Mouse (Mus musculus) spleen, adult 2 months (tissue): ENCODE measurements around the gene Pdap1. TPM values are rescaled to one million over a fixed set of nuclear protein-coding genes. Genes with fewer than 3 reads are reported as not detected.
A peak's percentile ranks its signal among the peaks of the same experiment; 100 is the strongest.
"Not testable (repeated sequence)": the region's sequence is repeated elsewhere in the genome, so short reads cannot be mapped to it uniquely, and the experiment has no call there.

Experiments
- DNase-seq, 2 experiments: peaks; one replicate each; pipeline versions ENCODE4 v3.0.0 to v3.0.0-alpha.2; 2012 to 2021; ENCODE audit warnings: low spot score in 2 of 2, low read depth in 1 of 2
- H3K27ac ChIP-seq: fragments of 200-500 bp; 2 replicates; pipeline ENCODE4 v1.5.1; 2012; ENCODE audit warnings: low read length, inconsistent platforms; ENCODE audit not compliant: insufficient read depth
- H3K27me3 ChIP-seq: fragments of 200-500 bp; 2 replicates; pipeline ENCODE4 v1.6.1; 2012; ENCODE audit warnings: mild to moderate bottlenecking, moderate library complexity, low read length, inconsistent platforms; ENCODE audit not compliant: control insufficient read depth, insufficient read depth
- H3K36me3 ChIP-seq: fragments of 200-500 bp; 2 replicates; pipeline ENCODE4 v1.6.1; 2012; ENCODE audit warnings: mild to moderate bottlenecking, low read length, inconsistent platforms; ENCODE audit not compliant: control insufficient read depth, insufficient read depth
- H3K4me1 ChIP-seq: fragments of 200-500 bp; 2 replicates; pipeline ENCODE4 v1.6.1; 2011; ENCODE audit warnings: inconsistent platforms; ENCODE audit not compliant: control insufficient read depth, insufficient read depth, insufficient read length
- H3K4me3 ChIP-seq: fragments of 200-500 bp; 2 replicates; pipeline ENCODE4 v1.5.1; 2011; ENCODE audit warnings: mild to moderate bottlenecking, inconsistent platforms; ENCODE audit not compliant: insufficient read depth, insufficient read length; ENCODE audit errors: extremely low read depth
- CTCF ChIP-seq: fragments of 200-500 bp; IDR thresholded peaks from 2 replicates; pipeline ENCODE4 v1.5.1; 2011; ENCODE audit warnings: mild to moderate bottlenecking, inconsistent platforms; ENCODE audit not compliant: insufficient read depth, insufficient read length, insufficient replicate concordance; ENCODE audit errors: extremely low read depth
- POLR2A ChIP-seq: fragments of 200-500 bp; IDR thresholded peaks from 2 replicates; pipeline ENCODE4 v1.6.1; 2011; ENCODE audit warnings: low read depth, low read length, inconsistent platforms
- WGBS: fragments of 180-500 bp; shearing (Covaris S2); methylation state at CpG from one replicate; pipeline ENCODE4 v1.1.7; 2018; 5-methylcytosine and 5-hydroxymethylcytosine counted together
- polyA plus RNA-seq: library from polyadenylated mRNA; depleted of rRNA; stranded (reverse); fragments of >200 nt; gene quantifications from 2 replicates; pipeline ENCODE4 v1.2.3, GENCODE M21; 2012

Gene Pdap1
- polyA plus RNA-seq, 1 experiment: 17.8 TPM

DNA sequence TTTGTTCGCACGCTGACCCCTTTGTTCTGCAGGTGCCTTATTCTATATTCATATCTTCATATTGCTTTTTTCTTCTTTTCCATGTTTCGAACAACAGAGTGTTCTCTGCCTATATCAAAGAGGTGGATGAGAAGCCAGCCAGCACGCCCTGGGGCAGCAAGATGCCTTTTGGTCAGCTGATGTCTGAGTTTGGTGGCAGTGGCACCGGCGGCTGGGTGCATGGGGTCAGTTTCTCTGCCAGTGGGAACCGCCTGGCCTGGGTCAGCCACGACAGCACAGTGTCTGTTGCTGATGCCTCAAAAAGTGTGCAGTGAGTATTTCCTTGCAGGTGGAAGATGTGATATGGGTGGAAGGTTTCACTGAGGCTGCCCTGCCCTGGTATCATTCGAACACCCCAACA, 39.1 kb downstream of the Pdap1 start:
- WGBS: 93% methylated on average over 9 of the region's 9 CpGs
- Histone ChIP-seq H3K4me3 (no peak overlapping the region), H3K27ac (no peak overlapping the region), H3K4me1 (no peaks in the 10 kb centered on the region), H3K27me3 (no peaks in the 10 kb centered on the region), H3K36me3 (peaks cover 56% of the 10 kb centered on the region)
- no peak for TF ChIP-seq POLR2A
- no peak for TF ChIP-seq CTCF
- no peak for DNase-seq

DNA sequence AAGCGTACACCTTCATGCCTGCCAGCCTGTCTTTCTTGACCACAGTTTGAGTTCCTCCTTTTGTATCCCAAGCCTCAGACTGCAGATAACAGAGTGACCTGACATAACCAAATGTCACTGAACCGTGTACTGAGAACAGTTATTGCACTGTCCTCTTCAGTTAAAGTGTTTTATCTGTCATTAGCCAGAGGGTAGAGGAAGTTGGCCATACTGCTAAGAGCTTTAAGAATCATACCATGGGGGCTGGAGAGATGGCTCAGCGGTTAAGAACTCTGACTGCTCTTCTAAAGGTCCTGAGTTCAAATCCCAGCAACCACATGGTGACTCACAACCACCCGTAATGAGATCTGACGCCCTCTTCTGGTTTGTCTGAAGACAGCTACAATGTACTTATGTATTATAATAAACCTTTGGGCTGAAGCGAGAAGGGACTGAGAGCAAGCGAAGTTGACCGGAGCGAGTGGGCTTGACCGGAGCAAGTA, 41.7 kb downstream of the Pdap1 start:
- Histone ChIP-seq H3K36me3 (peaks cover 53% of the 10 kb centered on the region), H3K27me3 (no peaks in the 10 kb centered on the region), H3K4me1 (no peaks in the 10 kb centered on the region), H3K4me3 (no peak overlapping the region), H3K27ac (no peak overlapping the region)
- TF ChIP-seq POLR2A: no peak
- no peak for TF ChIP-seq CTCF
- DNase-seq: no peak
- 83% methylated on average over 10 of the region's 10 CpGs for WGBS

DNA sequence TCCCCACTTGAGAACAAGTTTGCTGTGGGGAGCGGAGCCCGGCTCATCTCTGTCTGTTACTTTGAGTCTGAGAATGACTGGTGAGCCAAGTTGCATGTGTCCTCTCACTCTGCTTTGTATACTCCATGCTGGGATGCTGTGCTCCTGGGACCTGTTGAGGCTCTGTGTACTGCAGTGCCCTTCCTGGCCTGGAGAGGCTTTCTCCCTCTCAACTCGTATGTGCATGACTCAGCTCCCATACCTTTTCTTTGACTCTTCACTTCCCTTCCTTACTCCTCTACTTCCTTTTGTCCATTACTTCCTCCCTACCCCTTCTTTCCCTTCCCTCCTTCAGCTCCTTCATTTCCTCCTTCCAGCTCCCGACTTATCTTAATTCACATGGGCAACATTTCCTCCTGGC, 43.8 kb downstream of the Pdap1 start:
- Histone ChIP-seq H3K4me3 (no peak overlapping the region), H3K27ac (no peak overlapping the region), H3K36me3 (peaks cover 55% of the 10 kb centered on the region), H3K4me1 (no peaks in the 10 kb centered on the region), H3K27me3 (no peaks in the 10 kb centered on the region)
- DNase-seq: no peak
- TF ChIP-seq CTCF (no peak), POLR2A (no peak)
- WGBS: 86% methylated on average over 4 of the region's 4 CpGs

DNA sequence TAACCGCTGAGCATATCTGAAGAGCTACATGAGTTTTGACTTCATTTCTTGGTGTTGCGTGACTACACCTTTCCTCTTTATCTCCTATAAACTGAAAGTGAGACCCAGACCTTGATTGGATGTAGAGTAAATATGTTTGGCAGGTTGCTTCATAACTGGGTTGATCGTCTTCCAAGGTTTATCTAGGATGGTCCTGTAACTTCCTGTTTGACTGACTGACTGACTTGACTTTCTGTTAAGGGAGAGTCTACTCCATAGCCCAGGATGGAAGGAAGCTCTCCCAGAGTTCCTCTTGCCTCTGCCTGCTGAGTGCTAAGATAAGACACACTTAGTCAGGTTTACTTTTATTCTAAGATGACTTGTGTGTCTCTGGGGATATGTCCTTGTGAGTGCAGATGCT, 50.2 kb downstream of the Pdap1 start:
- no peak for DNase-seq
- Histone ChIP-seq H3K4me3 (no peak overlapping the region), H3K27ac (no peak overlapping the region), H3K4me1 (peaks cover 4% of the 10 kb centered on the region; the same call in 1 of the 2 replicates), H3K27me3 (no peaks in the 10 kb centered on the region), H3K36me3 (peaks cover 19% of the 10 kb centered on the region)
- 80% methylated on average over 3 of the region's 3 CpGs for WGBS
- TF ChIP-seq CTCF (no peak), POLR2A (no peak)

DNA sequence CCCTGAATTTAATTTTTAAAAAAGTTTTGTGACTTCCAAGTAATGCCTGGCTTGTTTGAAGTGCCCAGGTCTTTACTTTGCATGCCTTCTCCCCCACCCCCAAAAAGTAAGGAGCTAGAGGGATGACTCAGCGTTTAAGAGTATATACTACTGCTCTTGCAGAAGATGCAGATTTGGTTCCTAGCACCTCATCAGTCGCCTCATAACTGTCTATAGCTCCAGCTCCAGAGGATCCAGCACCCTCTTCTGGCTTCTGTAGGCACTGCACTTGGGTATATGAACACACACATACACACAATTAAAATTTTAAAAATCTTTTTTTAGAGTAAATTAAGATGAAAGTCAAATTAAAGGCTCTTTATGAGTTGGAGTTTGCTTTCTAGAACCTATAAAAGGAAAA, 51.9 kb downstream of the Pdap1 start:
- no peak for TF ChIP-seq CTCF
- TF ChIP-seq POLR2A: no peak
- no peaks in the 10 kb centered on the region for H3K27me3 ChIP-seq
- no peak overlapping the region for H3K27ac ChIP-seq
- whole genome bisulfite sequencing: 97% methylated on average over 2 of the region's 2 CpGs
- no peak overlapping the region for H3K4me3 ChIP-seq
- H3K4me1 ChIP-seq: peaks cover 9% of the 10 kb centered on the region; the same call in 1 of the 2 replicates
- DNase-seq: no peak
- peaks cover 11% of the 10 kb centered on the region for H3K36me3 ChIP-seq

DNA sequence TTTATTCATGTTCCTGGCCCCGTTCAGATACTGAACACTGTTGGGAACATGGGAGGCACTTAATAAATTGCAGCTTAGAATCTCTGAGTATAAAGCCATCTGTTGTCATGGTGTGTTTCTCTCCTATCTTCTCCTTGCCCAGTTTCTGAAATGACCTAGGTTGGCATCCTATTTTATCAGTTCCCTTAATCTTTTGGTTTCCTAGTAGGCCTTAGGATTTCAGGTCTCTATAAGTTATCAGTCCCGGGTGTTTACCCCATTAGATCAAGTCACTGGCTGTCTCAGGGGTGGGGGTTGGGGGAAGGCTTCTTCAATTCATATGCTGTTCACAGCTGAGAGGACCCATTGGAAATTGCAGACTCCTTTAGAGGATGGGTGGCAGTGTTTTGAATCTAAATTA, 55.2 kb downstream of the Pdap1 start:
- Histone ChIP-seq H3K36me3 (no peaks in the 10 kb centered on the region), H3K27me3 (no peaks in the 10 kb centered on the region; the same call in 1 of the 2 replicates), H3K4me1 (peaks cover 9% of the 10 kb centered on the region; the same call in 1 of the 2 replicates), H3K4me3 (no peak overlapping the region), H3K27ac (no peak overlapping the region)
- WGBS: 58% methylated on average over 2 of the region's 2 CpGs
- TF ChIP-seq CTCF (no peak), POLR2A (no peak)
- no peak for DNase-seq

DNA sequence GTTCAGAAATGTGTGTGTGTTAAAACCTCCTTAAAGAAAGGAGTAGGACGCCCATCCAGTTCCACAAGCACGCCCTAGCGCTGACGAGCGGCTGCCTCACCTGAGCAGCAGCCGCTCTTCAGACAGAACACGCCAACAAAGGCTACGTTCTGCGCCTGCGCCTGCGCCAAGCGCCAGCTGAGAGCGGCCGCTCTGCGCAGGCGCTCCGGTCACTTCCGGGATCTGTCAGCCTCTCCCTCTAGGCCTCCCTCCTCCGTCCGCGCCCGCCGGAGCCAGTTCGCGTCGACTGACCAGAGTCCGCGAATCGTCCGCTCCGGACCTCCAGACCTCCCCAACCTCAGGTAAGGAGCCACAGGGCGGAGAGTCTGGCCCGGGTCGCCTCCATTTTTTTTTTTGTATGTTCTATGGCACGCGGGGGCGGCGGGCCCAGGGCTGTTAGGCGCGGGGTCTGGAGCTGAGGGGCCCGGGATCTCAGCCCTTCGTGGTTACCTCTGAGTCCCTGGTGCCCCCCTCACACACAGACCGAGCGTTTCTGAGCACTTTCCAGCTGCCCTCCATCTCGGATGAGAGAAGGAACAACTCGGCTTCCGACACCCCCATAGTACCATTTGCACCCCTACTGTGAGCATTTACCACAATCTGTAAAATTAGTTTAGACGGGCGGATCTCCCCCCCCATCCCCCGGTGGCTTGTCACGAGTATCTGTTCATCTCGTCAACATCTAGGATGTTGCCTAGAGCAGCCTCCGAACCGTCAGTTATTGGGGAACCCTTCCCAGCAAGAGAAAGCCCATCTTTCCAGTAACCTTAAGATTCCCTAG, 56.2 kb downstream of the Pdap1 start, which contains the start of the genes Arpc1a and Kpna7:
Arpc1a (plus strand) TSS at position 199 of the 820 bp plus-strand sequence.
Kpna7 (minus strand) TSS at position 399 of the 820 bp plus-strand sequence.
- H3K36me3 ChIP-seq: no peaks in the 10 kb centered on the region
- DNase-seq: peak; percentile 90 to 95
- WGBS: under 1% methylated on average over 54 of the region's 54 CpGs
- no peaks in the 10 kb centered on the region; the same call in 1 of the 2 replicates for H3K27me3 ChIP-seq
- H3K4me3 ChIP-seq: peak within 1 kb of the TSS; percentile 81
- TF ChIP-seq CTCF (no peak), POLR2A (peak; percentile 64)
- H3K4me1 ChIP-seq: peaks cover 9% of the 10 kb centered on the region; the same call in 1 of the 2 replicates
- peak within 1 kb of the TSS; percentile 30; the same call in 1 of the 2 replicates for H3K27ac ChIP-seq

DNA sequence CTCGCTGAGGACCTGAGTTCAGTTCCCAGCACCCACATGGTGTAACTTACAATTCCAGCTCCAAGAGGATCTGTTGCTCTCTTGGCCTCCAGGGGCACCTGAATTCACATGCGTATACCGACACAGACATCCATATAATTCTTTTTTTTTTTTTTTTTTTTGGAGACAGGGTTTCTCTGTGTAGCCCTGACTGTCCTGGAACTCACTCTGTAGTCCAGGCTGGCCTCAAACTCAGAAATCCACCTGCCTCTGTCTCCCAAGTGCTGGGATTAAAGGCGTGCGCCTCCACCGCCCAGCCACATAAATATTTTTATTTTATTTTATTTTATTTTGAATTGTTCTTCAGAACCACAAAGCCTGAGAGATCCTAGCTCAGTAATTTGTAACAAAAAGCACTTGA, 56.8 kb downstream of the Pdap1 start:
- not testable (repeated sequence) for DNase-seq, H3K27ac ChIP-seq, H3K4me3 ChIP-seq, H3K36me3 ChIP-seq, H3K4me1 ChIP-seq, H3K27me3 ChIP-seq
- WGBS: 49% methylated on average over 6 of the region's 6 CpGs
